9 mouse cellular contexts compared by ENCODE assay signal in the genomic region with DNA sequence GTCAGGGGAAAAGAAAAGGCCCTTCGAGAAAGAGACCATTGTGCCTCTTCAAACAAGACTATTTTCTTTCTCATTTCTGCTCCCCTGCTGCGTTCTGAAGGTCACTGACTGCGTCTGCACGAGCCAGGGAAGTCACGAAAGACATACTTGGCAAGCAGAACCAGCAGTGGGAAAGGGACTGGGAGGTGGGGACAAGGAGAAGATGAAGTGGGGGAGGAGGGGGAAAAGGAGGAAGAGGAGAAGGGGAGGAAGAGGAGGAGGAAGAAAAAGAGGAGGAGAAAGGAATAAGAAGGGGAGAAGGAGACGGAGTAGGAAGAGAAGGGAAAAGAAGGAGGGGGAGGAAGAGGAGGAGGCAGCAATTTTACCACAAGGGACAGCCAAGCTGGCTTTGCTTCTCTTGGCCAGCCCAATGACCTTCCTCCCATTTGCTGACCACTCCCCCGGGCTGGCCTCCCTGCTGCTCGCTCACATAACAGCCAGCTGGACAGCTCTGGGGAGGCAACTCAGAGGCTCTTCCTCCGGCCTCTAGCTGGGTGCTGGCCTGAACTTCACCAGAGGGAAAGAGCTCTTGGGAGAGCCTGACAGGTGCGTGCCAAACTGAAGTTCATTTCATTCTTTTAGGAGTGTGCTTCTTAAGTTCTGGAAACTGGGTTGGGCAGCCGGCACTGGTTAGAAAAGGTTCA. TPM values are rescaled to one million over a fixed set of nuclear protein-coding genes. Genes with fewer than 3 reads are reported as not detected.
DNase-seq lines count a peak whose midpoint lies in the region; ATAC-seq and TF ChIP-seq lines count a peak whose summit lies in the region.
"Had no signal": no experiment of that assay in that cellular context is flagged by ENCODE, and none has a peak within 500 bp of the region (broad histone marks: within the 10 kb centered on the region; RNA-seq: fewer than 3 reads in every experiment).

A gene (plus strand): TSS at position 324 of the 683 bp plus-strand sequence.

- peaks cover 4% of the 10 kb centered on the region; the same call in 1 of the 2 replicates for H3K4me1 ChIP-seq in liver, embryonic 12.5 days
- H3K4me1 ChIP-seq in heart, embryonic 16.5 days (ENCODE audit: control insufficient read depth, insufficient read depth, low read length): peaks cover 11% of the 10 kb centered on the region
- H3K4me1 ChIP-seq in liver, postnatal 0 days (ENCODE audit: insufficient read depth): no peaks in the 10 kb centered on the region
- peaks cover 13% of the 10 kb centered on the region for H3K4me1 ChIP-seq in forebrain, embryonic 12.5 days

- H3K27me3 ChIP-seq in liver, embryonic 12.5 days (replicated peaks): peaks cover 16% of the 10 kb centered on the region
- H3K27me3 ChIP-seq in heart, embryonic 16.5 days (ENCODE audit: control insufficient read depth, insufficient read depth, low read length): no peaks in the 10 kb centered on the region; the same call in 1 of the 2 replicates
- H3K27me3 ChIP-seq in liver, postnatal 0 days (ENCODE audit: insufficient read depth, low read length): 0 out of 2 replicates have a peak, but pooled peaks cover 3% of the 10 kb centered on the region
- peaks cover 12% of the 10 kb centered on the region; the same call in 1 of the 2 replicates for H3K27me3 ChIP-seq in forebrain, embryonic 12.5 days
- H3K27me3 ChIP-seq: Patski had no signal

- 27% methylated on average over 11 of the region's 11 CpGs for WGBS in liver, embryonic 12.5 days (ENCODE audit: insufficient replicate concordance)
- 25% methylated on average over 11 of the region's 11 CpGs for WGBS in heart, embryonic 16.5 days
- WGBS in liver, postnatal 0 days (ENCODE audit: insufficient replicate concordance): 36% methylated on average over 11 of the region's 11 CpGs
- WGBS in forebrain, embryonic 12.5 days: 27% methylated on average over 11 of the region's 11 CpGs

- H3K4me2 ChIP-seq in liver, embryonic 12.5 days: no peak within 1 kb of the TSS
- H3K4me2 ChIP-seq in heart, embryonic 16.5 days (ENCODE audit: low read depth, low read length): peak within 1 kb of the TSS; percentile 40; the same call in 1 of the 2 replicates
- H3K4me2 ChIP-seq in liver, postnatal 0 days (ENCODE audit: low read depth, low read length): no peak within 1 kb of the TSS
- no peak within 1 kb of the TSS for H3K4me2 ChIP-seq in forebrain, embryonic 12.5 days

- no peak within 1 kb of the TSS for H3K27ac ChIP-seq in liver, embryonic 12.5 days
- H3K27ac ChIP-seq in heart, embryonic 16.5 days (ENCODE audit: low read length): no peak within 1 kb of the TSS
- H3K27ac ChIP-seq in liver, postnatal 0 days (ENCODE audit: low read depth): 0 out of 2 replicates have a peak within 1 kb of the TSS, but pooled peaks have one; percentile 22
- no peak within 1 kb of the TSS for H3K27ac ChIP-seq in forebrain, embryonic 12.5 days

- DNase-seq in liver: peak; percentile 27
- DNase-seq in embryo, embryonic 10 days (ENCODE audit: low spot score): peak; percentile 68
- DNase-seq in liver, postnatal 0 days: peak; percentile 24
- DNase-seq in testis, postnatal 14 days (ENCODE audit: low spot score): peak; percentile 83
- no peak for DNase-seq in layer of hippocampus, adult 9-10 months (ENCODE audit: low spot score)

- no peak for ATAC-seq in liver, embryonic 12.5 days
- ATAC-seq in heart, embryonic 16.5 days (replicated peaks; ENCODE audit: extremely low read depth, insufficient read depth, low FRiP score): peak; percentile 66; the same call in 1 of the 2 replicates
- ATAC-seq in liver, postnatal 0 days: no peak
- no peak for ATAC-seq in forebrain, embryonic 12.5 days (ENCODE audit: low FRiP score)
- ATAC-seq: Patski had no signal

- no peaks in the 10 kb centered on the region for H3K36me3 ChIP-seq in liver, embryonic 12.5 days
- H3K36me3 ChIP-seq in heart, embryonic 16.5 days (ENCODE audit: control insufficient read depth, insufficient read depth): no peaks in the 10 kb centered on the region
- H3K36me3 ChIP-seq in liver, postnatal 0 days (replicated peaks; ENCODE audit: insufficient read depth, low read length): no peaks in the 10 kb centered on the region
- H3K36me3 ChIP-seq in forebrain, embryonic 12.5 days (replicated peaks): no peaks in the 10 kb centered on the region

- no peak within 1 kb of the TSS for H3K9ac ChIP-seq in liver, embryonic 12.5 days
- H3K9ac ChIP-seq in heart, embryonic 16.5 days (ENCODE audit: low read length): peak within 1 kb of the TSS; percentile 7; the same call in 1 of the 2 replicates
- H3K9ac ChIP-seq in liver, postnatal 0 days (replicated peaks): no peak within 1 kb of the TSS
- no peak within 1 kb of the TSS for H3K9ac ChIP-seq in forebrain, embryonic 12.5 days

- no peak for TF ChIP-seq CTCF in liver, postnatal 0 days (IDR thresholded peaks at IDR 0.05; ENCODE audit: low read depth)

- no peak within 1 kb of the TSS for H3K4me3 ChIP-seq in liver, embryonic 12.5 days
- no peak within 1 kb of the TSS for H3K4me3 ChIP-seq in heart, embryonic 16.5 days (ENCODE audit: low read length)
- H3K4me3 ChIP-seq in liver, postnatal 0 days (ENCODE audit: low read depth, low read length): peak within 1 kb of the TSS; percentile 10; the same call in 1 of the 2 replicates
- no peak within 1 kb of the TSS for H3K4me3 ChIP-seq in forebrain, embryonic 12.5 days (replicated peaks)

- TF ChIP-seq EP300 in liver, postnatal 0 days (IDR thresholded peaks at IDR 0.05; ENCODE audit: low read depth): no peak

- no peaks in the 10 kb centered on the region for H3K9me3 ChIP-seq in liver, embryonic 12.5 days (replicated peaks)
- 0 out of 2 replicates have a peak, but pooled peaks cover 2% of the 10 kb centered on the region for H3K9me3 ChIP-seq in heart, embryonic 16.5 days (replicated peaks; ENCODE audit: control insufficient read depth, low read length)
- H3K9me3 ChIP-seq in liver, postnatal 0 days (ENCODE audit: low read length): no peaks in the 10 kb centered on the region
- H3K9me3 ChIP-seq in forebrain, embryonic 12.5 days: no peaks in the 10 kb centered on the region

RNA-seq across cellular contexts. Expression of the gene that starts here (rescaled TPM):
- 1.9 and 2.0 TPM in 2 replicates for polyA plus RNA-seq in liver, embryonic 12.5 days (2016; fragmentation: Nextera tagmentation; extraction: Ambion mirVana)
- 1.5 and 1.6 TPM in 2 replicates for polyA plus RNA-seq in heart, embryonic 16.5 days (2015; fragmentation: Nextera tagmentation; extraction: Ambion mirVana)
- 19.5 and 23.0 TPM in 2 replicates for polyA plus RNA-seq in liver, postnatal 0 days (2015; fragmentation: Nextera tagmentation; extraction: Ambion mirVana)
- polyA plus RNA-seq in forebrain, embryonic 12.5 days (2016; fragmentation: Nextera tagmentation; extraction: Ambion mirVana): 0.08 and 0.15 TPM in 2 replicates
